ENCODE assay signal across 26 mouse cellular contexts in genomic region chr12:9274181-9274580, GRCm38 (mm10).
"Had no signal": no experiment of that assay in that cellular context is flagged by ENCODE, and none has a peak within 500 bp of the region (broad histone marks: within the 10 kb centered on the region; RNA-seq: fewer than 3 reads in every experiment).

No protein-coding gene starts in this region.

- DNase-seq: cerebellum, adult 9-10 months; cerebellum, adult 9-11 months; cerebellum, postnatal 10 days; cerebellum, postnatal 14 days; cerebellum, postnatal 25 days; cerebellum, postnatal 36 days; embryo, embryonic 11 days; forebrain, postnatal 0 days; gastrocnemius, adult 2 months; gastrocnemius, postnatal 10 days; gastrocnemius, postnatal 14 days; gastrocnemius, postnatal 25 days; gastrocnemius, postnatal 36 days; heart, adult 11 months; heart, adult 18-20 months; heart, adult 2 months had no signal

- H3K27me3 ChIP-seq: embryonic facial prominence, embryonic 12.5 days; embryonic facial prominence, embryonic 13.5 days; embryonic facial prominence, embryonic 15.5 days; forebrain, embryonic 12.5 days; forebrain, embryonic 13.5 days; forebrain, embryonic 15.5 days had no signal

- H3K27ac ChIP-seq: embryonic facial prominence, embryonic 10.5 days; embryonic facial prominence, embryonic 12.5 days; embryonic facial prominence, embryonic 13.5 days; embryonic facial prominence, embryonic 15.5 days; forebrain, embryonic 10.5 days; forebrain, embryonic 12.5 days; forebrain, embryonic 13.5 days; forebrain, embryonic 15.5 days; gastrocnemius, adult 2 months; heart, adult 2 months; heart, embryonic 10.5 days had no signal

- H3K36me3 ChIP-seq: embryonic facial prominence, embryonic 10.5 days; embryonic facial prominence, embryonic 12.5 days; embryonic facial prominence, embryonic 13.5 days; embryonic facial prominence, embryonic 15.5 days; forebrain, embryonic 10.5 days; forebrain, embryonic 12.5 days; forebrain, embryonic 15.5 days; heart, embryonic 10.5 days had no signal

- H3K4me1 ChIP-seq: embryonic facial prominence, embryonic 10.5 days; embryonic facial prominence, embryonic 12.5 days; embryonic facial prominence, embryonic 15.5 days; forebrain, embryonic 10.5 days; forebrain, embryonic 12.5 days; forebrain, embryonic 13.5 days; forebrain, embryonic 15.5 days had no signal

- H3K4me3 ChIP-seq: embryonic facial prominence, embryonic 10.5 days; embryonic facial prominence, embryonic 12.5 days; embryonic facial prominence, embryonic 13.5 days; embryonic facial prominence, embryonic 15.5 days; erythroblast, embryonic 14.5 days; forebrain, embryonic 10.5 days; forebrain, embryonic 12.5 days; forebrain, embryonic 13.5 days; forebrain, embryonic 15.5 days; gastrocnemius, adult 2 months; heart, adult 2 months; heart, embryonic 10.5 days had no signal
